Mouse (Mus musculus): ENCODE results near the gene Gm16181.

The Gm16181 gene

DNA sequence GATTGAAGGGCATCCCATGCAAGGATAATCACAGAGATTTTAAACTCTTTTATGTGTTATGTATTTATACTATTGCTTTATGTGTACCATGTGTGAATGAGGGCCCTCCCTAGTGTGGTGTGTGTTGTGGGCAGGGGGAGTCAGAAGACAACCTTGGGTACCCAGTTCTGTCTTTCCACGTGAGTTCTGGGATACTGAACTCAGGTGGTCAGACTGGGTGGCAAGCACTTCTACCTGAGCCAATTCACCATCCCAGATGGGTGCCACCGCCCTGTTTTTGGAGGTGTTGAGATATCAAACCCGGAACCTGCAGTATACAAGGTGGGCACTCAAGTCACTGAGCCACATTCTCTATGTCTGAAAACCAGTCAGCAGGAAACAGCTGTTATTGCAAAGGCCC, 51.6 kb downstream of the Gm16181 start:
- DNase-seq (ENCODE audit: low read depth, low spot score), result no peak
